Mouse (Mus musculus) hindbrain, embryonic 16.5 days (tissue): ENCODE data around the gene Arhgef16. TPM values are rescaled to one million over a fixed set of nuclear protein-coding genes. Genes with fewer than 3 reads are reported as not detected.
A peak's percentile ranks its signal among the peaks of the same experiment; 100 is the strongest.

Source experiments
- ATAC-seq: fragments of 200-750 bp; cut with Nextera tagmentation; 2 replicates; pipeline ENCODE4 v1.8.0; 2017; ENCODE audit warnings: moderate TSS enrichment, moderate library complexity
- H3K27ac ChIP-seq: fragments of 300-500 bp; sonication (generic); 2 replicates; pipeline ENCODE4 v1.5.1; 2014; ENCODE audit warnings: low read depth, mild to moderate bottlenecking, control low read depth, low read length, moderate library complexity
- H3K27me3 ChIP-seq: fragments of 300-500 bp; sonication (generic); replicated peaks from 2 replicates; pipeline ENCODE4 v1.6.1; 2014; ENCODE audit warnings: low read length; ENCODE audit not compliant: control insufficient read depth, insufficient read depth
- H3K36me3 ChIP-seq: fragments of 300-500 bp; sonication (generic); 2 replicates; pipeline ENCODE4 v1.6.1; 2014; ENCODE audit warnings: mild to moderate bottlenecking, low read length, moderate library complexity, mixed read lengths; ENCODE audit not compliant: control insufficient read depth, insufficient read depth
- H3K4me1 ChIP-seq: fragments of 300-500 bp; sonication (generic); 2 replicates; pipeline ENCODE4 v1.6.1; 2014; ENCODE audit warnings: low read depth, low read length; ENCODE audit not compliant: control insufficient read depth, insufficient read depth
- H3K4me2 ChIP-seq: fragments of 300-500 bp; sonication (generic); 2 replicates; pipeline ENCODE4 v1.6.1; 2014; ENCODE audit warnings: mild to moderate bottlenecking, low read length, control low read depth, moderate library complexity
- H3K4me3 ChIP-seq: fragments of 300-500 bp; sonication (generic); 2 replicates; pipeline ENCODE4 v1.5.1; 2014; ENCODE audit warnings: mild to moderate bottlenecking, low read length, control low read depth, moderate library complexity
- H3K9ac ChIP-seq: fragments of 300-500 bp; sonication (generic); 2 replicates; pipeline ENCODE4 v1.6.1; 2014; ENCODE audit warnings: low read depth, mild to moderate bottlenecking, control low read depth, low read length, moderate library complexity
- H3K9me3 ChIP-seq: fragments of 300-500 bp; sonication (generic); 2 replicates; pipeline ENCODE4 v1.6.1; 2014; ENCODE audit warnings: mild to moderate bottlenecking, low read length, moderate library complexity; ENCODE audit not compliant: control insufficient read depth
- WGBS: fragments of 180-500 bp; shearing (Covaris S2); extraction: QIAGEN DNeasy Blood & Tissue Kit; methylation state at CpG from one replicate; pipeline ENCODE4 v1.1.7; 2014; 5-methylcytosine and 5-hydroxymethylcytosine counted together
- polyA plus RNA-seq: library from polyadenylated mRNA; unstranded; fragments of >200 nt; fragmentation: Nextera tagmentation; extraction: Ambion mirVana; gene quantifications from 2 replicates; pipeline ENCODE4 v1.2.1, GENCODE M21; 2015

Gene Arhgef16
- polyA plus RNA-seq, 1 experiment from 2014 or later, result 2.6 TPM

DNA sequence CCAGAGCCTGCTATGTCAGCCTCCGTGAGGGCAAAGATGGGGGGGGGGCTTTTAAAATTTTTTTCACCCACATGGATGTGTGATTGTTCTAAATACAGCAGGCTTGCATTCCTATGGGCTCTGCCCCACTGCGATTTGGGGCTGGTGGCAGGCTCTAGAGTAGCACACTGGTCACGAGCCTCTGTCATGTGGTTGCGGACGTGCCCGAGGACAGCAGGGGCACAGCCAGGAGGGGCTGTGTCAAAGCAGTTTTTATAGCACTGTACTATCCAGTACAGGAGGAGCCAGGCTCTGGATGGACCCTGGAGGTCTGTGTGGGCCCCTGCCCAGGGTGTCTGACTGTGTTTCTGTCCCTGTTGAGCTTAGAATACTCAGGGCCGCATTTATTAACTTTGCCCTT lies 28.5 kb upstream of the Arhgef16 start:
- H3K27me3 ChIP-seq, result peaks cover 6% of the 10 kb centered on the region; the same call in 1 of the 2 replicates
- H3K4me1 ChIP-seq, result peaks cover 6% of the 10 kb centered on the region; the same call in 1 of the 2 replicates
- H3K4me3 ChIP-seq, result no peak overlapping the region
- no peak overlapping the region for H3K9ac ChIP-seq
- ATAC-seq, result no peak
- H3K9me3 ChIP-seq, result no peaks in the 10 kb centered on the region
- H3K36me3 ChIP-seq, result no peaks in the 10 kb centered on the region
- 89% methylated on average over 7 of the region's 7 CpGs for WGBS
- H3K4me2 ChIP-seq, result no peak overlapping the region
- no peak overlapping the region for H3K27ac ChIP-seq

DNA sequence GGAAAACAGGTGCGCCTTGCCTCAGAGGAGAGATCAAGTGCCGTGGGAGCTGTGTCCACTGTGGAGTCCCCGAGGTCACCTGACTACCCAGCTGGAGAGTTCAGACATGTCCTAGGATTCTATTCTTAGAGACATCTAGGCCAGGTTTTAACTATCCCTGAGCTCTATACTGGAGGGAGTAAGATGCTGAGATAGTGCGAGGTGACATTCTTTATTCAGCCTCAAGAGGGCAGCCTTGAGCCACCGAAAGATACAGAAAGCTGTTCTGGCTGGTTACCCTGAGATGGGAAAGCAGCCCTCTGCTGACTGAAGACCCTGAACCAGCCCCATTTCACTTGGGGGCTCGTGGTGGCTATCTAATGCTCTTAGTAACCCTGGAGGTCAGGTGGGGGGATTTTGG lies 27.4 kb upstream of the Arhgef16 start:
- peak; percentile 80 for ATAC-seq

DNA sequence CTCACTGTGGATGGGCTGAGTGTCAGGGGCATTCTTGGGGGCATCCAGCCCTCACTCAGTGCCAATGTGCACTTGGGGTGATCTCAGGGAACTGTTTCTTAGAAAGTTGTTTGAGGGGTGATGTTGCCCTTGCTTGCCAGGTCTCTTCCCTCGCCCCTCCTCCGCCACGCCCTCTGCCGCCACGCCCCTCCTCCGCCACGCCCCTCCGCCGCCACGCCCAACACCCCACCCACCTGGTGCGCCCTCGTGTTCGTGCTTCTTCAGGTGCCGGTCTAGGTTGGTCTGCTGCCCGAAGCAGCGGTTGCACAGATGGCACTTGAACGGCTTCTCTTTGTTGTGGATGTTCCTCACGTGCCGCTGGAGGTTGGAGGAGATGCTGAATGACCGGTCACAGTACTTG lies 27.0 kb upstream of the Arhgef16 start:
- ATAC-seq, result no peak; the same call in 1 of the 2 replicates
- Histone ChIP-seq H3K36me3 (no peaks in the 10 kb centered on the region), H3K4me2 (peak overlapping the region; percentile 33), H3K27me3 (peaks cover 4% of the 10 kb centered on the region; the same call in 1 of the 2 replicates), H3K27ac (no peak overlapping the region), H3K9me3 (no peaks in the 10 kb centered on the region), H3K4me3 (no peak overlapping the region), H3K4me1 (peaks cover 6% of the 10 kb centered on the region; the same call in 1 of the 2 replicates), H3K9ac (no peak overlapping the region)
- 6% methylated on average over 19 of the region's 20 CpGs for WGBS

More for the DNA sequence above, 27.4 kb upstream of the Arhgef16 start:
- Histone ChIP-seq H3K9ac (no peak overlapping the region), H3K27ac (no peak overlapping the region), H3K4me1 (peaks cover 6% of the 10 kb centered on the region; the same call in 1 of the 2 replicates), H3K36me3 (no peaks in the 10 kb centered on the region), H3K27me3 (peaks cover 5% of the 10 kb centered on the region; the same call in 1 of the 2 replicates), H3K4me3 (no peak overlapping the region), H3K9me3 (no peaks in the 10 kb centered on the region), H3K4me2 (peak overlapping the region; percentile 33)
- WGBS, result 2% methylated on average over 6 of the region's 6 CpGs

DNA sequence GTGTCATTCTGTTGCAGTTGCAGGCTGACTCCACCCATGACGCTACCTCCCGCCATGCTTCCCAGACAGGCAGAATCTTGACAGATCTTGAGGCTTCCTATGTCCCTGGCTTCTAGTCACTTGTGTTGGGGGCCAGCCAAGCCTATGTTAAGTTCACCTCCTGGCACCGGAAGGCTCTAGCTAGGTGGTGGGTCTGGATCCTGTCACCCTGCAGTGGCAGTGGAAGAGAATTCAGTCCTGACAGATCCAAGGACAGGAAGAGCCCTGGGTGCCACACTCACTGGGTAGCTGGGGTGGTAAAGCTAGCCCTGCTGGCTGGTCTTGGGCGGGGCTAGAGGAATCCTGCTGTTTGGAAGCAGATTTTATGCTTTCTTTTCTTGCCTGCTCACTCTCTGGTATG lies 23.9 kb upstream of the Arhgef16 start:
- Histone ChIP-seq H3K9ac (no peak overlapping the region), H3K9me3 (no peaks in the 10 kb centered on the region), H3K27me3 (peaks cover 4% of the 10 kb centered on the region), H3K27ac (no peak overlapping the region), H3K4me3 (no peak overlapping the region), H3K4me2 (no peak overlapping the region), H3K4me1 (no peaks in the 10 kb centered on the region), H3K36me3 (no peaks in the 10 kb centered on the region)
- WGBS, result 53% methylated on average over 4 of the region's 4 CpGs
- no peak for ATAC-seq

DNA sequence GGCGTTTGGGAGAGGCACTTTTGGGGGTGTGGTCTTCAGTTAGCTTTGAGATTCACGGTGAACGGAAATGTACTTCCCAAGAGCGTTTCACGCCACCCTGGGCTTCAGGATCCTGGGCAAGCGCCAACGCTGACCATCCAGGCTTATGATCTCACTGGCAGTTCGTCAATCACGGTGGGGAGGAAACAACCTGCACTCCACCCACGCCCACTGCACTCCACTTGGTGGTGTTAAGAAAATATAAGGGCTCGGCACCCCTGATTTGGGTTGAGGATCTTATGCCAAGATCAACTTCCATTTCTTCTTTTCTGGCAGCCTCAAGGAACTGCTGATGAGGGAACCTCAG lies 12.1 kb upstream of the Arhgef16 start:
- H3K4me1 ChIP-seq, result no peaks in the 10 kb centered on the region
- H3K36me3 ChIP-seq, result no peaks in the 10 kb centered on the region
- H3K9ac ChIP-seq, result no peak overlapping the region
- no peak for ATAC-seq
- H3K4me3 ChIP-seq, result no peak overlapping the region
- no peak overlapping the region for H3K4me2 ChIP-seq
- H3K27ac ChIP-seq, result peak overlapping the region; percentile 44; the same call in 1 of the 2 replicates
- WGBS, result 72% methylated on average over 11 of the region's 11 CpGs
- H3K27me3 ChIP-seq, result no peaks in the 10 kb centered on the region
- H3K9me3 ChIP-seq, result no peaks in the 10 kb centered on the region

DNA sequence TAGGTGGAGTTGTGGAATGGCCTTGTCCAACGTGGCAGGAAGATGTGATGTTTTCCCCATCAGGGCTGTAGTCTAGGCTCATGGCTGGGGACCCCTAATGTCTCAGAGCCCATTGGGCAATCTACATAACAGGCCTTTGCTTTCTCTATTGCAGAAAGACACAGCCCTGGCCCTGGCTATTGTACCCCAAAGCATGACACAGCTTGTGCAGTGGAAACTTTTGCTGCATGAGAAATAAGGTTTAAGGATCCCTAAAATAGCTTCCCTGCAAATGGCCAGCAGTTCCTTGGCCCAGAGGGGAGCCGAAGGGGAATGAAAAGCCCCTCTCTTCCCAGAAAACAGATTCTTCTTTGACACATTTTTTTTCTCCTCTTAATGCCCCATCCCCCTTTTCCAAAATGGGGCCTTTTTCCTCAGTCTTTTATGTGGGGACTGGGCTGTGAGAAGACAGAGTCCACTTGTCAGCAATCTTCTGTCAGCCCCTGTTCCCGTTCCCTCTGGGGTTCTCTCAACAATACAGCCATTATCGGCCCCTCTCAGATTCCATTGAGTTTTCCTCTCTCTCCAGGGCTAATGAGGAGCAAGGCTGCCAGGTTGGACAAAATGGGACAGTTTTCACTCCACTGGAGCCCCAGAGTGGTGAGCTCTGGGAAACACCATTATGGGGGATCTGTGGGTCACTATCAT lies 11.6 kb upstream of the Arhgef16 start:
- peak; percentile 86 for ATAC-seq
- Histone ChIP-seq H3K4me3 (no peak overlapping the region), H3K9ac (no peak overlapping the region), H3K4me2 (no peak overlapping the region), H3K27me3 (no peaks in the 10 kb centered on the region), H3K9me3 (no peaks in the 10 kb centered on the region), H3K36me3 (no peaks in the 10 kb centered on the region), H3K4me1 (no peaks in the 10 kb centered on the region), H3K27ac (peak overlapping the region; percentile 60)
- WGBS, result 31% methylated on average over 4 of the region's 4 CpGs

DNA sequence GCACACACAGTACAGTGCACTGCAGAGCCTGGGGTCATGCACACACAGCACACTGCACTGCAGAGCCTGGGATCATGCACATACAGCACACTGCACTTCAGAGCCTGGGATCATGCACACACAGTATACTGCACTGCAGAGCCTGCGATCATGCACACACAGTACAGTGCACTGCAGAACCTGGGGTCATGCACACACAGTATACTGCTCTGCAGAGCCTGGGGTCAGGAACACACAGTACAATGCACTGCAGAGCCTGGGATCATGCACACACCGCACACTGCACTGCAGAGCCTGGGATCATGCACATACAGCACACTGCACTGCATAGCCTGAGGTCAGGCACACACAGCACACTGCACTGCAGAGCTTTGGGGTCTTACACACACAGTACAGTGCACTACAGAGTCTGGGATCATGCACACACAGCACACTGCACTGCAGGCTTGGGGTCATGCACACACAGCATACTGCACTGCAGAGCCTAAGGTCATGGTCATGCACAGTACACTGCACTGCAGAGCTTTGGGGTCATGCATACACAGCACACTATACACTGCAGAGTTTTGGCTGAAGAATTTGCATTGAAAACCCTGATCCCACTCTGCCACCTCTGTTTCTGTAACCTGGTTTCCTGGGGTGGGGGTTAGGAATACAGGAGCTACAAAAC lies 10.8 kb upstream of the Arhgef16 start:
- no peak overlapping the region for H3K4me2 ChIP-seq
- no peak overlapping the region for H3K9ac ChIP-seq
- peak overlapping the region; percentile 60 for H3K27ac ChIP-seq
- no peaks in the 10 kb centered on the region for H3K4me1 ChIP-seq
- no peaks in the 10 kb centered on the region for H3K36me3 ChIP-seq
- WGBS, result 87% methylated on average over 2 of the region's 2 CpGs
- H3K4me3 ChIP-seq, result no peak overlapping the region
- ATAC-seq, result peak; percentile 37; the same call in 1 of the 2 replicates
- H3K27me3 ChIP-seq, result no peaks in the 10 kb centered on the region
- no peaks in the 10 kb centered on the region for H3K9me3 ChIP-seq

DNA sequence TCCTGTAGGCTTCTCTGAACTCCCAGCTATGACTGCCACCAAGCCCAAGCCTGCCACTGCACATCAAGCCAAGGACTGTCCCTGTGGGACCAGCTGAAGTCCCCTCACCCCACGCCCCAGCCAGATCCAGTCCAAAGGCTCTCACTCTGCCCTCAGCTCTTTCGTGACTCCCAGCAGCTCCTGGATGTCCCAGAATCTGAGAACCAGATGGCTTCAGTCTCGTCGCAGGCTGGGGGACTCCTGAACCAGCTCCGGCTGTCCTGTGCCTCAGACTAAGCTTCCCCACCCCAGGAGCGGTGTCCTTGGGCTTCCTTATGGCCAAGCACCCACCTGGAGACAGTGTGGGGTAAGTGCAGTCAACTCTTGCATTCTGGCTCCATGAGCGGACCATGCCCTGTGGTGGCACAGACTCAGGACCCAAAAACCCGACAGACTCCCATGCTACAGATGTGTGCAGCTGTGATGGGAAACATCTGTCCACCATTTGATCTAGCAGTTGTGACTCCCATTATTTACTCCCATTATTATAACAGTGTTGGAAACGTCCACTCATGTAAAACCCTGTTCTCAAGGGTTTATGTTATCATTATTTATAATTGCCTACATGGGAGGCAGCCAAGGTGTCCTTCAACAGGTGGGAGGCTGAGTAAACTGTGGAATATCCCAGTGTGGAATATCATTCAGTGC lies 9.2 kb upstream of the Arhgef16 start:
- H3K36me3 ChIP-seq, result no peaks in the 10 kb centered on the region
- H3K9ac ChIP-seq, result no peak overlapping the region
- H3K4me1 ChIP-seq, result no peaks in the 10 kb centered on the region
- ATAC-seq, result no peak
- no peak overlapping the region for H3K4me3 ChIP-seq
- H3K27ac ChIP-seq, result no peak overlapping the region
- H3K4me2 ChIP-seq, result no peak overlapping the region
- H3K27me3 ChIP-seq, result no peaks in the 10 kb centered on the region
- WGBS, result 84% methylated on average over 9 of the region's 9 CpGs
- no peaks in the 10 kb centered on the region; the same call in 1 of the 2 replicates for H3K9me3 ChIP-seq

DNA sequence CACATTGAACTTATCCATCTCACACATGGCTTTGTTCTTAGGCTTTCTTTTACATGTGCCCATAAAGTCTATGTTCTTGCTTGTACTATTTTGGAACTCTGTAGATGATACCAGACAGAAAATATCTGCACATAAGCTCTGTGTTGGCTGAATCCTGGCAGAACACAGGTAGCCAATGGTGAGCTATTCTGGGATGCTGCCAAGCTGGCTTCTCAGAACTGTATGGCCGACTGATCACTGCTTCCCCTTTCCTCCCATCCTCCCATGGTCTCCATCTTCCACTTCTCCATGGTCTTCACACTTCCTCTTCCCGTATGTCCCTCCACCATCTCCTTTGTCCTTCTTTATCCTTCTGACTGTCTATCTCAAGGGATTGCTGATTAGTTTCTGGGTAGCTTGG lies 7.7 kb upstream of the Arhgef16 start:
- ATAC-seq, result no peak
- 84% methylated on average over 2 of the region's 2 CpGs for WGBS
- H3K4me2 ChIP-seq, result no peak overlapping the region
- no peaks in the 10 kb centered on the region; the same call in 1 of the 2 replicates for H3K9me3 ChIP-seq
- H3K27ac ChIP-seq, result no peak overlapping the region
- H3K4me3 ChIP-seq, result no peak overlapping the region
- H3K36me3 ChIP-seq, result no peaks in the 10 kb centered on the region
- H3K27me3 ChIP-seq, result no peaks in the 10 kb centered on the region
- H3K9ac ChIP-seq, result no peak overlapping the region
- no peaks in the 10 kb centered on the region for H3K4me1 ChIP-seq
